Mouse (Mus musculus) leukemia stem cell, adult 10-12 weeks (primary cell): ENCODE results near the gene Fam131c. TPM values are rescaled to one million over a fixed set of nuclear protein-coding genes. Genes with fewer than 3 reads are reported as not detected.

Experiments
- polyA plus RNA-seq: library from polyadenylated mRNA; stranded (reverse); fragments of >175 nt; gene quantifications from 2 replicates; pipeline ENCODE4 v1.2.3, GENCODE M21; 2012; ENCODE audit warnings: low replicate concordance

Gene Fam131c
- polyA plus RNA-seq: not detected in 2 replicates

DNA sequence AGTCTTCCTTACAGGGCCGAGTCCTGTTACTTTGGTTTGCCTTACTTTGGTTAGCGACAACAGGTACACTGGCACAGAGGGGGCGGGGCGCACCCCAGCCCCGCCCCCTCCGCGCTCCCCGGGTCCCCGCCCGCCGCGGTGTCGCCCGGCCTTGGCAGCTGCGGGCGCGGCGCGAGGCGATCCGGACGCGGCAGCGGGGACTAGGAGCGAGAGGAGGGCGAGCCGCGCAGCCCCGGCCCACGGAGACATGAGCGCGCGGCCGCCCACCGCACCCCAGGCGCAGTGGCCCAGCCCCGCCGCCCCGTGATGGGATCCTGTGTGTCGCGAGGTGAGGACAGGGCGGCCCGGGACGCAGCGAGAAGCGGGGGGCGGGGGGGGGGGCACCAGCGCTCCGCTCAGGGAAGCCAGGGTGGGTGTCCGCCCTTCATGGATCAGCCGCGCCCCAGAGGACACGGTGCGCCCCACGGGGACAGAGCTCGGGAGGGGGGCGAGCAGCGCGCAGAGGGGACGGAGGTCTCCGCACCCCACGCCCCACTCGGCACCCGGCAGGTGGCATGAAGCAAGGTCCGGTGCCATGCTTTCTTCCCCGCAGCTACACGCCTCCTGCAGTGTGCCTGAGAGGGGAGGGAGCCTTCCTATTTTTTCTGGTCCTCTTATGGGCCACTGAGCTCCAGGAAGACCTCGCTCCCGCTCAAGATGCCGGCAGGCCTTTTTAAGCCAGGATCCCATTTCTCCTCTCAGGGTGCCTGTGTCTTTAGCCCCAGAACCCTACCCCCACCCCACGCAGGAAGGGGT lies at the start of gene Fam131c:
Fam131c (plus strand) TSS at position 224 of the 795 bp plus-strand sequence.

DNA sequence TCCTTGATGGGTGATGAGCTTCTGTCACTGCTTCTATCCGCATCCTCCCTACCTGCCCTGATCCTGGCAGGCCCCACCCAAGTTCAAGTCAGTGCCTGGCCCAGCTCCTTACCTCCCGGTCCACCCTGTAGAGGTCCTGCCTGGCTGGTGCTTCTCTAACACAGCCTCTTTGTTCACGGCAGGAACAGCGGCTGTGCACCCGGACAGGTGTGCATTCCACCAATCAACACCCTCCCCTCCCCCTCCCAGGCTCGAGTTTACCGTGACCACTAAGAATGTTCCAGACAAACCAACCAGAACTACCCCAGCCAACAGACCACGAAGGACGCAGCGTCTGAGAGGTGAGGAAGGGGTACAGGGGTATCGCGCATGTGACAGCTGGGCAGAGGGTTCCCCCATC lies 30.5 kb downstream of the Fam131c start, which contains the start of gene Clcnka:
Clcnka (minus strand) TSS at position 180 of the 400 bp plus-strand sequence.

DNA sequence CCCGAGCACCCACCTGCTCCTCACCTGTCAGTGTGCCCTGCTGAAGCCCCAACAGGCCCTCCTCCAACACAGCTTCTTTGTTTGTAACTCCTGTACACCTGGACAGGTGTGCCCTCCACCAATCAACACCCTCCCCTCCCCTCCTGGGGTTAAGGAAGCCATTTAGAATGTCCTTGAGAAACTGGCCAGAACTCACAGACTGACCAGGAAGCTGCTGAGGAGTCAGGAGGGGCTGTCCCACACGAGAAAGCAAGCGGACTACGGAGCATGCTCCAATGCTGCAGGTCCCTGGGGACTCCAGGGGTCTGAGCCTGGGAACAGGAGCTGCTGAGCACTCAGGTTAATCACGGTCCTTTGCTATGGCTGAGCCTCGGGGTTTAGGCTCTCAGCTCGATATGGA lies 47.9 kb downstream of the Fam131c start, which contains the start of gene Clcnkb:
Clcnkb (minus strand) TSS at position 91 of the 400 bp plus-strand sequence.

DNA sequence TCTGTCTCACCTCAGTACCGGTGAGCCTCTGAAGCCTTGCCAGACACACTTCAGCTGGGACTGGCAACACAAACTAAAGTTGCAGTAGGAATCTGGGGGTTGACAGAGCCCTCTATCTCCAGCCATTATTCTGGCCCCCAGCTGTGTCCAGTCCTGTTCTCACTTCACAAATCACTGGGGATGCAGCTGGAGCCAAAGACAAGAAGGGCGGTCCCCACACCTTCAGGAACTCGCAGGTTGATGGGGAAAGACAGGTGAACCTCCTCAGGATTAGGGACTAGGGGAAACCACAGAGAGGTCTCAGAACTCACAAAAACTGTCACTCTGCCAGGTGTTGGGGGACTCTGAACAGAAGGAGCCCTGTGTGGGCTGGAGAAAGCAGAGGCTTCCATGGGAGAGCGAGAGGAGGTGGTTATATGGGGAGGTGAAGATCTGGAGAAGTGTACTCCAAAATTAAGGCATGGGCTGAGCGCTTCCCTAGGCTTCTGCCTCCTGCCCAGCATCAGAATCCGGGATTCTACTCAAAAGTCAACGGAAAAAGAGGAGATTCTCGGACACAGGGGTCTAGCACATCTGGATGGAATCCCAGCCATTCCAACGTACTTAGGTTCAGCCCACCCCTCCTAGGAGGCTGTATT lies 52.3 kb downstream of the Fam131c start, which contains the start of gene Hspb7:
Hspb7 (plus strand) TSS at position 588 of the 638 bp plus-strand sequence.

Other genes starting within 250 kb of the Fam131c start
- gene Szrd1, start 228.4 kb upstream of the Fam131c start, polyA plus RNA-seq: 118 and 198 TPM in 2 replicates
- 13.7 and 20.9 TPM in 2 replicates for gene Fbxo42, start 220.3 kb upstream of the Fam131c start, polyA plus RNA-seq
- 1.5 and 1.9 TPM in 2 replicates for gene Rsg1, start 154.3 kb upstream of the Fam131c start, polyA plus RNA-seq
- gene Arhgef19, start 128.7 kb upstream of the Fam131c start, polyA plus RNA-seq: not detected in 2 replicates
- 0.34 and 0.42 TPM in 2 replicates for gene Epha2, start 67.0 kb upstream of the Fam131c start, polyA plus RNA-seq
- gene Clcnka, start 30.5 kb downstream of the Fam131c start, polyA plus RNA-seq: not detected in 2 replicates
- gene Clcnkb, start 47.8 kb downstream of the Fam131c start, polyA plus RNA-seq: 0.66 TPM in 1 of 2 replicates, not detected in the other
- not detected in 2 replicates for gene Hspb7, start 52.6 kb downstream of the Fam131c start, polyA plus RNA-seq
- gene Srarp, start 67.9 kb downstream of the Fam131c start, polyA plus RNA-seq: not detected in 2 replicates
- gene Zbtb17, start 76.4 kb downstream of the Fam131c start, polyA plus RNA-seq: 33.7 and 37.3 TPM in 2 replicates
- gene Spen, start 170.4 kb downstream of the Fam131c start, polyA plus RNA-seq: 261 and 418 TPM in 2 replicates
- 2.7 TPM in 2 replicates for gene Fblim1, start 237.9 kb downstream of the Fam131c start, polyA plus RNA-seq